10 mouse cellular contexts compared by ENCODE assay signal in genomic region chr12:21268083-21268616, GRCm38 (mm10).
"Had no signal": no experiment of that assay in that cellular context is flagged by ENCODE, and none has a peak within 500 bp of the region (broad histone marks: within the 10 kb centered on the region; RNA-seq: fewer than 3 reads in every experiment).

No protein-coding gene starts in this region.

- DNase-seq: kidney, adult 8-10 months; kidney, postnatal 36 days; layer of hippocampus, adult 9-11 months; lung, adult 2 months; lung, postnatal 10 days; lung, postnatal 4 days; midbrain, embryonic 14.5 days; spleen, adult 18-20 months; thymus, adult 18-20 months; thymus, postnatal 25 days had no signal
